Mouse (Mus musculus) adrenal gland, postnatal 4 days (tissue): ENCODE measurements at regions not wholly inside any gene's neighbourhood (a gene's known extent, or its start where the extent isn't known, plus 50 kb on each side); places are given as distances from the start of the nearest gene placed in this dataset.
A peak's percentile ranks its signal among the peaks of the same experiment; 100 is the strongest.

Experiments
- DNase-seq, 2 experiments: peaks; one replicate each; pipeline ENCODE4 v3.0.0; 2021 to 2022; ENCODE audit warnings: low spot score in 2 of 2, mixed read lengths in 2 of 2

DNA sequence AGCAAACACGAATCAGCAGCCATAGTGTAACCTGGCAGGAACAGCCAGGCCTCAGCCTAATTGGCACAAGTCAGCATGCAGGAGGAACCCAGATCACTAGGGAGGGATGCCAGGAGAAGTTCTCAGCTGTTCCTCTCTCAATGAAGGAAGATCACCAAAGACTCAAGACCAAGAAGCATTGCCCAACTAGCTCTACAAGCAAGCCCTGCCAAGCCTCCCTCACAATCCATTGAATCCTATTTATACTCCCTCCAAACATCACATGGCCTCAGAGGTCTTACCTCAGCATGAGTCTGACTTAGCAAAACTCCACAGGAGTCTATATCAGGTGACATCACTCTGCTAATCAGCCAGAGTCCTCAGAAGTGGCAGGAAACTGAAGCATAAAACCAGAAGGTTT is 135.1 kb downstream of the Rbm43 start:
- DNase-seq: no peak

GRCm38 (mm10) chr2:51822976-51823375 is 112.0 kb downstream of the Rbm43 start:
- DNase-seq: no peak

DNA sequence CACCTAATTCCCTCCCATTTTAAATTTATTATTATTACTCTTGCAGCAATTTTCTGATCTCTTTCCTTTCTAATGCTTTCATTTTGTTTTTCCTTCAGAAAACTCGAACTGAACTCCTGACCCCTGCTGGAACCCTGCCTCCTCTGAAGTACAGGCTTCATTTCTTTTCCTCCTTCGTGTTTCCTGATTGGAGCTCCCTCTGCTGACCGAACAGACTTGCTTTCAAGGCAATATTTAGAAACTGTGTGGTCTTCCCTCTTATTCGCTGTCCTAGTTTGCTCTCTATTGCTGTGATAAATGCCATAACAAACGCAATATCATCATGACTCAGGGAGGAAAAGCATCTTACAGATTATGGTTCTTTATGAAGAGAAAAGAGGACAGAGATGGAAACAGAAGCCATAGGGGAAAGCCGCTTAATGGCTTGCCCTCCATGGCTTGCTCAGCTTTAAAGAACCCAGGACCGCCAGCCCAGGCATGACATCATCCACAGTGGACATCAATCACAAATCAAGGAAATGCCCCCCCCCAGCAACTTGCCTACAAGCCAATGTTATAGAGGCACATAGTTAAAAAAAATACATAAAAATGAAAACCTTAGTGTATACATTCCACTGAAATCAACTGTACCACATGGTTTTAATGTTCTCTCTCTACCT is 104.5 kb downstream of the Rbm43 start:
- DNase-seq: peak in 1 of 2 experiments; percentile 16

DNA sequence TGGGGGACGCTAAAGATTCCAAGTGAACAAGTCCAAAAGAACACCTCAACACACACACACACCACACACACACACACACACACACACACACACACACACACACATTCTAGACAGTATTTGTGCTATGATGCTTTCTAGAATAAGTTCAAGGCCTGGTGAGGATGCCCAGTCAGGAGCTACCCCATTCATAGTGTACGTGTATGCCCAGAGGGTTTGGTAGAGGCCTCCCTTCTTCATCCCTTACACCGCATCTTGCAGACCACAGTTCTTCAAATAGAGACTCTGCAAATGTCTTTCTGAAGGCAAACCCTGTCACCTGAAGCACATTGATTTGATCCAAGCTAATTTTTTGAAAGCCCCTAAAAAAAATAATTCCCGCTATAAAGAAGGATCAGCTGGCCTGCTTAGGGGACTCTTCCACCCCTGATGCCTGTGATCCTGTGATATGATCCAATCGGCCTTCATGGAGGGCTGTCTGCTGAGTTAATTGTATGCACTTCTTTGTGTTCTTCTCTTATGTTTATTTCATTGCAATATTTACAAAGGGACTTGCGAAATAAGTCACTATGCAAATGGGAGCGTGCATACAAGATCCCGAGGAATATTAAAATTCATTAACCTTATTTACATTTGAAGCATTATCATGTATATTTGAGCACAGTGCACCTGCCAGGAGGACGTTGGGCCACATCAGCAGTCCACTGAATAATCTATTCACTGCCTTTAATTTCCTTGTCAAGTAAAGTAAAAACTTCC is 103.8 kb downstream of the Rbm43 start:
- DNase-seq: no peak

GRCm38 (mm10) chr2:51837864-51838263 is 97.1 kb downstream of the Rbm43 start:
- no peak for DNase-seq

DNA sequence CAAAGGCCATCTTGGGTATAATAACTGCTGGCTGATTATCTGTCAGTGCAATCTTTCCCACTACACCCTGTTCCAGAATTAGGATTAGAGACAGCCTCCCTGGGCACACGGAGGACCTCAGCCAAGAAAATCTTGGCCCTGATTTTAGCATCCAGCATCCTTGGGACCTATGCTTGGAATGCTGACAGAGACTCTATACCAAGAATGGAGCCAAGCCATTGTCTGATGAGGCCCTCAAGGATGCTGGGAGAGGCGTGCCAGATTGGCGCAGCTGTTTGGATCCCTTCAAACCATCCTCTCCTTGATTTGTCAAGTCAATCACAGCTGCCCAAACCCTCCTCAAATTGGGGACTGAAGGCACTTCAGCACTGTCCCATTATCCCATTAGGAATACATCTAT is 94.2 kb downstream of the Rbm43 start:
- no peak for DNase-seq

DNA sequence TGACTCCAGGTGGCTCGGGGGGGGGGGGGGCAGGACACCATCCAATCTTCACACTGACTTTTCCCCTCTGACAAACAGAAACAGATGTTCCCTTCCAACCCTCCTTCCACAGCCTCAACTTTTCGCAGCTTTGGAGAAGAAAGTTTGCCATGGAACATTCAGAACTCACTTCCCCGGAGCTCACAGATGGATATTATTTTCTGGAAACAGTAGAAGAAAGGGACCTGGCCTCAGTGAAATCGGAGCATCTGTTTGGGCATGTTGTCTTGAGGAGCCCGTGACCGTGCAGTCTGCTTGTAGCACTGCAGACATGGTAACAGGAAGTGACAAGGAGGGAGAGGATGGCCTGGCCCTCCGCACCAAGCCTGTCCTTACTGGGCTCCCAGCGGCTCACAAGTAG is 90.1 kb downstream of the Rbm43 start:
- no peak for DNase-seq

- no peak for DNase-seq
Measured at GRCm38 (mm10) chr2:51847556-51847955, 87.4 kb downstream of the Rbm43 start.

GRCm38 (mm10) chr2:51847964-51848363 is 87.0 kb downstream of the Rbm43 start:
- DNase-seq: no peak

GRCm38 (mm10) chr2:51848491-51848890 is 86.5 kb downstream of the Rbm43 start:
- no peak for DNase-seq

- no peak for DNase-seq
Measured at GRCm38 (mm10) chr2:51850581-51850980, 84.4 kb downstream of the Rbm43 start.

- DNase-seq: no peak
Measured at GRCm38 (mm10) chr2:51851711-51852110, 83.3 kb downstream of the Rbm43 start.

DNA sequence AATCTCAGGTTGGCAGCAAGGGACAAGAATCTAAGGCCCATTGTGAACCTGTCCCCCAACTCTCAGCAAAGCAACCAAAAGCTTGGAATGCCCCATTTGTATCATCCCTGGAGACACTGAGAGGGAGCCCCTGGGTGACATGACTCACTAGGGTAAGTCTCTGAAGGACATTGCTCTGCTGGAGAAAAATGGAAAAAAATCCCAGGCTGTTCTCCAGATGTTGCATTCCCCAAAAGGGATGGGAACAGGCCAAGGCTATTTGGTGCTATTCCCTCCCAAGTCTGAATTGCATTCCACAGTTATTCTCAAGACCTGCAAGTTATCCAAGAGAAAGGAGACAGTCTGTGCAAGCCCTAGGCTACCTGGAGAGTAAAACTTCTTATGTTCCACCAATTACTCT is 77.7 kb downstream of the Rbm43 start:
- no peak for DNase-seq

GRCm38 (mm10) chr2:51866045-51866444 is 68.9 kb downstream of the Rbm43 start:
- no peak for DNase-seq

DNA sequence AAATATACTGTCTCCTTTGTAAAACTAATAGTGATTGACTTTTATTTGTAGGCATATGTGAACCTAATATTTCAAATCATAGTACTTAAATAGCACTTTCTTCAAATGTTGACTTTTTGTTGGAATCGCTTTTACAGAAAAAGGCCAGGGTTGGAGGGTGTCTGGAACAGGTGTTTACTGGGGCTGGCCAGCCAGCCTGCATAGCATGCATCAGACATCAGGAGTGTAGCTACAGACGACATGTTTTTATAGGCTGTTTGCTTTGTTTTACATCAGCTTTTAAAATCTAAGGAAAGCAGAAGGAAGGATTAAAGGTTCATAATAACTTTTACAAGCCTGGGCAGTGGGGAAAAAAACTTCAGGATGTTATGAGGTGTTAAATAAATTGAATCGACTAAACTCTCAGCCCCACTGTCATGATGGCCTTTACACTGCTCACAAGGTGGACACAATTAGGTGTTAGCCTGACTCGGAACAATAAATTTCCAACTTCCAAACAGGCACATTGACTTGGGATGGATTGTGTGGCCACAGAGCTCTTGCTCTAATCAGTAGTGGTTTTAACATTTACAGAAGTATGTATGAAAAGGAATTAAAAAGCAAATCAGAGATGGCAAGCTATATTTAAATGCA is 66.0 kb downstream of the Rbm43 start:
- no peak for DNase-seq

DNA sequence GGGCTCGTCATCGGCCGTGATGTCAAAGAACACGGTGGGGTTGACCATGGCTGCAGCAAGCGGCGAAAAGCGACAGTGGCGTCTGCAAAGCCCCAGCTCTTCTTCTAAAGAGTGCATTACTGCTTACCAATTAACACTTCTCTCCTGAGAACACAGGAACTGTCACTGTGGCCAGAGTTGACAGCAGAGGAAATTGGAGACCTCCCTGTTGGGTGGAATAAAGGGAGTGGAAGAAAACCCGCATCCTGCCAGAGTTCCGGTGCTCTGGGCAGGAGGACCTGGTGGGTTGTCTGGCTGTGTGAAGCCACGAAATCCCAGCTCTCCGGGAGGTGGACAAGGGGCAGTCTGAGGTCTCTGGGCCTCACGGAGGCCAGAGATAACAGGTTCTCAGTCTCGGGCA is 63.4 kb downstream of the Rbm43 start:
- no peak for DNase-seq
